Mouse (Mus musculus) thymus, postnatal 0 days (tissue): ENCODE results near the gene Sdr42e1. TPM values are rescaled to one million over a fixed set of nuclear protein-coding genes. Genes with fewer than 3 reads are reported as not detected.

Experiments used
- DNase-seq: peaks from one replicate; pipeline ENCODE4 v3.0.0-alpha.2; 2015; ENCODE audit warnings: low spot score
- polyA plus RNA-seq: library from polyadenylated mRNA; unstranded; fragments of >200 nt; fragmentation: Nextera tagmentation; extraction: Ambion mirVana; gene quantifications from 2 replicates; pipeline ENCODE4 v1.2.1, GENCODE M21; 2015

The Sdr42e1 gene
- 2.8 and 3.0 TPM in 2 replicates for polyA plus RNA-seq

- DNase-seq = peak; percentile 76
Measured at GRCm38 (mm10) chr8:117673430-117673830, at the start of gene Sdr42e1. Gene Sdr42e1, minus strand, starts transcription at chr8:117673689.

- no peak for DNase-seq
Measured at GRCm38 (mm10) chr8:117718152-117718860, 44.8 kb upstream of the Sdr42e1 start.

- DNase-seq = no peak
Measured at GRCm38 (mm10) chr8:117715896-117716295, 42.4 kb upstream of the Sdr42e1 start.

GRCm38 (mm10) chr8:117714604-117715003, 41.1 kb upstream of the Sdr42e1 start:
- DNase-seq = no peak

- DNase-seq = no peak
Measured at GRCm38 (mm10) chr8:117712226-117712625, 38.7 kb upstream of the Sdr42e1 start.

- no peak for DNase-seq
Measured at GRCm38 (mm10) chr8:117706141-117706540, 32.7 kb upstream of the Sdr42e1 start.

- no peak for DNase-seq
Measured at GRCm38 (mm10) chr8:117702701-117703100, 29.2 kb upstream of the Sdr42e1 start.

- no peak for DNase-seq
Measured at GRCm38 (mm10) chr8:117701859-117702258, 28.4 kb upstream of the Sdr42e1 start, which contains the start of gene Hsd17b2. Gene Hsd17b2, plus strand, starts transcription at chr8:117701904.

GRCm38 (mm10) chr8:117701246-117701645, 27.8 kb upstream of the Sdr42e1 start:
- no peak for DNase-seq

GRCm38 (mm10) chr8:117700699-117701098, 27.2 kb upstream of the Sdr42e1 start:
- DNase-seq = no peak

- DNase-seq = no peak
Measured at GRCm38 (mm10) chr8:117697248-117697647, 23.8 kb upstream of the Sdr42e1 start.

GRCm38 (mm10) chr8:117695636-117696035, 22.1 kb upstream of the Sdr42e1 start:
- no peak for DNase-seq

GRCm38 (mm10) chr8:117692131-117692530, 18.6 kb upstream of the Sdr42e1 start:
- DNase-seq = no peak

- DNase-seq = no peak
Measured at GRCm38 (mm10) chr8:117687890-117688289, 14.4 kb upstream of the Sdr42e1 start.

GRCm38 (mm10) chr8:117684504-117684903, 11.0 kb upstream of the Sdr42e1 start:
- DNase-seq = no peak

- no peak for DNase-seq
Measured at GRCm38 (mm10) chr8:117683925-117684472, 10.5 kb upstream of the Sdr42e1 start.

GRCm38 (mm10) chr8:117678650-117679049, 5.2 kb upstream of the Sdr42e1 start:
- no peak for DNase-seq

- DNase-seq = no peak
Measured at GRCm38 (mm10) chr8:117677011-117677410, 3.5 kb upstream of the Sdr42e1 start.

- no peak for DNase-seq
Measured at GRCm38 (mm10) chr8:117676460-117676859, 3.0 kb upstream of the Sdr42e1 start.

- no peak for DNase-seq
Measured at GRCm38 (mm10) chr8:117675171-117675570, 1.7 kb upstream of the Sdr42e1 start.

- DNase-seq = no peak
Measured at GRCm38 (mm10) chr8:117672558-117672957, 931 bp downstream of the Sdr42e1 start.

- DNase-seq = no peak
Measured at GRCm38 (mm10) chr8:117670461-117670860, 3.0 kb downstream of the Sdr42e1 start.
